Mouse (Mus musculus): Measurements from ENCODE around the gene Nrf1. TPM values are rescaled to one million over a fixed set of nuclear protein-coding genes. Genes with fewer than 3 reads are reported as not detected.

Nrf1 gene
- polyA plus RNA-seq, 1 experiment from 2014 or later, result 32.0 TPM

DNA sequence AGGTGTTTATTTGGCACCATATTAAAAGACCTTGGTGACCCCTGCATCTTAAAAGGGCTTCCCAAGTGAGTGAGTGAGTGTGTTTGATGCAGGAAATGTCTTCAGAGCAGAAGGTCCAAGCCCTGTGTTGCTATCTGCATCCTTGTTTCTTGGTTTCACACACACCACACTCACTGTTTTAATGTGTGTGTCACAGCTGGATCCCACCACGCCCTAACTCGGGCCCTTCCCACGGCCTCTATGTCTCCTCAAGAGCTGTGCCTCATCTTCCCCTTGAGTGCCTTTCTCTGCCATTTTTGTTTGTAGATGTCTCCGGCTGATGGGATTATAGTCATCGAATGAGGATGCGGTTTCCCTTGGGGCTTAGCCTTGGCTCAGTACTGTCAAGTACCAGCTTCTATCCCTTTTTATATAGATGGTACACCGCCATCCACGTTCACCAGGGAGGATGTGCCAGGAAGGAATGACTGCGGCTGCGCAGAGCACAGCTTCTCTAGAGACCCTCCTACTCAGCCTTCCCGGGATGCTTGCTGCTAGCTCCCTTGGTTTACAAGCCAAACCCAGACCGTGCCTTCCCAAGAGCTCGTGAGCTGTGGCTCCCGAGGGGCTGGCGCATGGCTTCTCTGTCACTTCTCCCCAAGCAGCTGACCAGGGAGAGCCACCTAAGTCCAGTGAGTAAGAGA is 106.1 kb downstream of the Nrf1 start:
- H3K9me3 ChIP-seq (replicated peaks; ENCODE audit: low read length), result no peaks in the 10 kb centered on the region
- H3K4me3 ChIP-seq (replicated peaks; ENCODE audit: low read depth, low read length), result no peak overlapping the region
- TF ChIP-seq CTCF (IDR thresholded peaks at IDR 0.05; ENCODE audit: low read depth), result no peak
- H3K27ac ChIP-seq, result no peak overlapping the region
- DNase-seq (ENCODE audit: low spot score) (no peak), ATAC-seq (replicated peaks; ENCODE audit: low FRiP score, low read depth) (no peak)
- no peak overlapping the region for H3K9ac ChIP-seq (ENCODE audit: low read depth, low read length)
- no peaks in the 10 kb centered on the region for H3K4me1 ChIP-seq (replicated peaks; ENCODE audit: insufficient read depth, low read length)
- H3K4me2 ChIP-seq (ENCODE audit: low read length), result no peak overlapping the region
- H3K36me3 ChIP-seq (ENCODE audit: insufficient read depth, low read length), result peaks cover 19% of the 10 kb centered on the region
- WGBS, result 93% methylated on average over 15 of the region's 15 CpGs
- H3K27me3 ChIP-seq (ENCODE audit: insufficient read depth, low read length), result no peaks in the 10 kb centered on the region

DNA sequence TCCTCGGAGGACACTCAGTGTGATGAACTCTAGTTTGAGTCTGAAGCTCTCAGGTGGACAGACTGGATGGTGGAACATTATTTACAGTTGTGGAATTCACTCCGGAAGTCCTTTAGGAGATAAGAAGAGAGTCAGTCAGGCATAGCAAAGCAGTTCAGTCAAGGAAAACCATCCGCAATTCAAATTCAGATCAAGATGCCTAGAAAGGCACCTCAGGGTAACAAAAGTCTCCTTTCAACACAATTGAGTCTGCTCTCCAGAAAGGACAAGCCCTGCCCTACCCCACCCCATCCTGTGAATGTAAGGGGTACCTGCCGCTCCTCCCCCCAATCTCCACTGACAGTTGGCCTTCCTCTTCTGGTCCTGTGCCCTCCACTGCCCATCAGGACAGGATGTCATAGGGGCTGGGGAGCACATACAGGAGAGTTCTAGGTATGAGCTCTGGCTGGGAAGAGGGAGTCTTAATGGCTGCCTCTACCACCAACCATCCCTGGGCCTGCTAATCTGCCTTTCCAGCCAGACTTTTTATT is 111.8 kb downstream of the Nrf1 start:
- H3K36me3 ChIP-seq (ENCODE audit: insufficient read depth, low read length), result no peaks in the 10 kb centered on the region
- no peak overlapping the region for H3K9ac ChIP-seq (ENCODE audit: low read depth, low read length)
- H3K27me3 ChIP-seq (ENCODE audit: insufficient read depth, low read length), result no peaks in the 10 kb centered on the region
- no peak for TF ChIP-seq CTCF (IDR thresholded peaks at IDR 0.05; ENCODE audit: low read depth)
- no peak overlapping the region for H3K4me3 ChIP-seq (replicated peaks; ENCODE audit: low read depth, low read length)
- no peak overlapping the region for H3K27ac ChIP-seq
- no peak overlapping the region for H3K4me2 ChIP-seq (ENCODE audit: low read length)
- no peak for DNase-seq (ENCODE audit: low spot score)
- 49% methylated on average over 4 of the region's 4 CpGs for WGBS
- no peaks in the 10 kb centered on the region for H3K9me3 ChIP-seq (replicated peaks; ENCODE audit: low read length)
- no peaks in the 10 kb centered on the region for H3K4me1 ChIP-seq (replicated peaks; ENCODE audit: insufficient read depth, low read length)
- no peak for ATAC-seq (replicated peaks; ENCODE audit: low FRiP score, low read depth)

DNA sequence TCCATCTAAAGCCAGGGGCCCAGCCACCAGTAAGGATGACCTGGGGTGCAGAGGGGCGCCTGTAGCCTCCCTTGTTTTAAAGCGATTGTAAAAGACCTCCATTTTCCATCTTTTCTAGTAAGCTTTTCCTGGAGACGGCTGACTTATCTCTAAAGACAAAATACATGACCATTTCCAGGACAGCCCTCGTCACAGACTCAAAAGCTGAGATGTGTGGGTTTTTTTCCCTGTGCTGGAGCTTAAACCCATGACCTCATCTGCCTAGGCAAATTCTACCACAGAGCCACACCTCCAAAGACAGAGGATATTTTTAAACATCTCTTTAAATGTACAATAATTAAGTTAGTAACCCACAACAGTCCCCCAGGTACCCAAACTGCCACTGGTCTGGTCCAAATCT is 112.6 kb downstream of the Nrf1 start:
- Histone ChIP-seq H3K27ac (no peak overlapping the region), H3K9me3 (replicated peaks; ENCODE audit: low read length) (no peaks in the 10 kb centered on the region), H3K36me3 (ENCODE audit: insufficient read depth, low read length) (no peaks in the 10 kb centered on the region), H3K9ac (ENCODE audit: low read depth, low read length) (no peak overlapping the region), H3K4me3 (replicated peaks; ENCODE audit: low read depth, low read length) (no peak overlapping the region), H3K27me3 (ENCODE audit: insufficient read depth, low read length) (no peaks in the 10 kb centered on the region), H3K4me1 (replicated peaks; ENCODE audit: insufficient read depth, low read length) (no peaks in the 10 kb centered on the region), H3K4me2 (ENCODE audit: low read length) (no peak overlapping the region)
- no peak for TF ChIP-seq CTCF (IDR thresholded peaks at IDR 0.05; ENCODE audit: low read depth)
- ATAC-seq (replicated peaks; ENCODE audit: low FRiP score, low read depth) (no peak), DNase-seq (ENCODE audit: low spot score) (no peak)
- WGBS, result 77% methylated on average over 4 of the region's 4 CpGs

DNA sequence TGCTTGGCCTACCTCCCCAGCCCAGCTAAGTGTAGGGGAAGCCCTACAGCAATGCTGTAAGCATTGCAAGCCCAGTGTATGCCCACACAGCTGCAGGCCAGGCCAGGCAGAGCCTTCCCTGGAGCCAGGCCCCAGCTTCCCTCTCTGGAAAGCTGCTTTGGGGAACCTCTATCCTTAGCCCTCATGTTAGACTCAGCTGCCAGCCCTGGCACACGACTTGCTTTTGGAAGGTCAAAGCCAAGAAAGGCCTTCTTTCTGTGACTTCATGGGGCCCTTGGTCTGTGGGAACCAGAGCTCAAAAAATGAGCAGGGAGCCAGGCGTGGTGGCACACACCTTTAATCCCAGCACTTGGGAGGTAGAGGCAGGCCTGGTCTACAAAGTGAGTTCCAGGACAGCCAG is 113.8 kb downstream of the Nrf1 start:
- Histone ChIP-seq H3K4me2 (ENCODE audit: low read length) (no peak overlapping the region), H3K4me1 (replicated peaks; ENCODE audit: insufficient read depth, low read length) (no peaks in the 10 kb centered on the region), H3K9me3 (replicated peaks; ENCODE audit: low read length) (no peaks in the 10 kb centered on the region), H3K36me3 (ENCODE audit: insufficient read depth, low read length) (no peaks in the 10 kb centered on the region), H3K27me3 (ENCODE audit: insufficient read depth, low read length) (no peaks in the 10 kb centered on the region), H3K9ac (ENCODE audit: low read depth, low read length) (no peak overlapping the region), H3K27ac (no peak overlapping the region), H3K4me3 (replicated peaks; ENCODE audit: low read depth, low read length) (no peak overlapping the region)
- ATAC-seq (replicated peaks; ENCODE audit: low FRiP score, low read depth), result no peak
- TF ChIP-seq CTCF (IDR thresholded peaks at IDR 0.05; ENCODE audit: low read depth), result no peak
- WGBS, result 79% methylated on average over 2 of the region's 2 CpGs
- no peak for DNase-seq (ENCODE audit: low spot score)

DNA sequence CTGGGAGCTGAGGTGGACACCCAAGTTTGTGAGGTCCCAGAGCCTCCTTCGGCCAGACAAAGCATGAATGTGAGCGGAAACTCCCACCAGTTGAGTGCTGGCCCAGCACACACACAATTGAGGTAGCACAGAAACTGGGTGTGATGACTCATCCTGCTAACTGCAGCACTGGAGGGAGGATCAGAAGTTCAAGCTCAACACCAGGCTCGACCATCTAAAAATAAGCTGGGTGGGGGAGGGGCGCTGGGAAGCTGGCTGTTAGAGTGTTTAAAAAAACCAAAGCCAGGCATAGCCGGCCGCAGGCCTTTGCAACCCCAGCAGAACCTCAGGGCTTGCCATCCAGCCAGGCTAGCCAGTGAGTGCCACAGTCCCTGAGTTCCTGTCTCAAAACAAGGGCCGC is 114.3 kb downstream of the Nrf1 start:
- Histone ChIP-seq H3K9ac (ENCODE audit: low read depth, low read length) (no peak overlapping the region), H3K4me3 (replicated peaks; ENCODE audit: low read depth, low read length) (no peak overlapping the region), H3K4me1 (replicated peaks; ENCODE audit: insufficient read depth, low read length) (0 out of 2 replicates have a peak, but pooled peaks cover 1% of the 10 kb centered on the region), H3K4me2 (ENCODE audit: low read length) (no peak overlapping the region), H3K9me3 (replicated peaks; ENCODE audit: low read length) (no peaks in the 10 kb centered on the region), H3K36me3 (ENCODE audit: insufficient read depth, low read length) (no peaks in the 10 kb centered on the region), H3K27ac (no peak overlapping the region), H3K27me3 (ENCODE audit: insufficient read depth, low read length) (no peaks in the 10 kb centered on the region)
- DNase-seq (ENCODE audit: low spot score) (no peak), ATAC-seq (replicated peaks; ENCODE audit: low FRiP score, low read depth) (no peak)
- no peak for TF ChIP-seq CTCF (IDR thresholded peaks at IDR 0.05; ENCODE audit: low read depth)
- WGBS, result 46% methylated on average over 7 of the region's 7 CpGs

DNA sequence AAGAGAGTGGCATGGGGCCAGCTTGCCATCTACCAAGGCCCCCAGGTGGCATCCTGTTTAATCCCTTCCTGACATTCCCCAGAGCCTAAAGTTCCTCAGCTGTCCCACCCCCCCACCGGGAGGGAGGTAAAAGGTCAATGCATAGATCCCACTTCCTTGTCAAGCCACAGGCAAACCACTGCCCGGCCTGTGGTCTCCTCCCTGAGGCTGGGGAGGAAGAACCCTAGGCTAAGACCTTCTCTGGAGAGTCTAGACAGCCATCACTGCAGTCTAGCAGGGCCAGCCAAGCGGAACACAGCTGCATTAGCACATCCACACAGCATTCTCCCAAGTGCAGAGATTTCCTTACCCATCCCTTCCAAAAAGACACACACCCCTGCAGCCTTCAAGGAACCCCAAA is 118.6 kb downstream of the Nrf1 start:
- Histone ChIP-seq H3K36me3 (ENCODE audit: insufficient read depth, low read length) (no peaks in the 10 kb centered on the region), H3K27me3 (ENCODE audit: insufficient read depth, low read length) (peaks cover 7% of the 10 kb centered on the region), H3K9ac (ENCODE audit: low read depth, low read length) (no peak overlapping the region), H3K9me3 (replicated peaks; ENCODE audit: low read length) (no peaks in the 10 kb centered on the region), H3K4me3 (replicated peaks; ENCODE audit: low read depth, low read length) (no peak overlapping the region), H3K27ac (no peak overlapping the region), H3K4me2 (ENCODE audit: low read length) (no peak overlapping the region), H3K4me1 (replicated peaks; ENCODE audit: insufficient read depth, low read length) (peaks cover 16% of the 10 kb centered on the region; the same call in 1 of the 2 replicates)
- DNase-seq (ENCODE audit: low spot score) (no peak), ATAC-seq (replicated peaks; ENCODE audit: low FRiP score, low read depth) (no peak)
- WGBS, result 53% methylated on average over 3 of the region's 3 CpGs
- TF ChIP-seq CTCF (IDR thresholded peaks at IDR 0.05; ENCODE audit: low read depth), result no peak

All from kidney, postnatal 0 days (tissue).